Mouse (Mus musculus): ENCODE data around the gene Man1c1.

Gene Man1c1

DNA sequence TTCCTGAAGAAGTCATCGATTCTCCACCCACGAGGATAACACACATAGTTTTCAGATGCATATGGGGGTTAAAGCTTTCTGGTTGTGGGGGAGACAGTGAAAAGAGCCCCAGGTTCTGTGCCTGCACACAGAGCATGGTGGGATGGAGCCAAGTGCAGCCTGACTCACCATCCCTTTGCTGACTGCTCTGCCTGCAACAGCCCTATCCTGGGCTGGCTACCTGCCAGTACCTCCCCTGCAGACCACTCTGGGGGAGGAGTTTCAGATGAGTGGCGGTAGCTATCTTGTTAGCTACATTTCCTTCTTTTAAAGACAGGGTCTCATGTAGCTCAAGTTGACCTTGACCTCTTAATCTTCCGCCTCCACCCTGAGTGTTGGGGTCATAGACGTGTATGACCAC, 125.7 kb downstream of the Man1c1 start:
- DNase-seq (ENCODE audit: low spot score): no peak

DNA sequence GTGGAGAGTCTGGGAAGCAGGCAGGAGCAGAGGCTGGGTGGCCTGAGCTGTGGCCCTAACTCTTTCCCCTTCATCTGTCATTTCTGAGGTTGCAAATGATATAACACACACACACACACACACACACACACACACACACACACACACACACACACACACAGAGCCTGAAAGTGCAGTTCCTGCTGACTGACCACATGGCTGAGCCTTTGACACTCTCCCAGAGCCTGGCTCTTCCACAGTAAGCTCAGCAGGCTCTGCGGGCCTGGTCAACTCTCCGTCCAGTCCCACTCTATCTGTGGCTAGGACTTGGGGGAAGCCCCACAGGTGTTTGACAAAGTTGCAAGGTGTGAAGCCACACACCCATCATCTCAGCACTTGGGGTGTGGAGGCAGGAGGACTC, 126.8 kb downstream of the Man1c1 start:
- DNase-seq (ENCODE audit: low spot score): no peak

DNA sequence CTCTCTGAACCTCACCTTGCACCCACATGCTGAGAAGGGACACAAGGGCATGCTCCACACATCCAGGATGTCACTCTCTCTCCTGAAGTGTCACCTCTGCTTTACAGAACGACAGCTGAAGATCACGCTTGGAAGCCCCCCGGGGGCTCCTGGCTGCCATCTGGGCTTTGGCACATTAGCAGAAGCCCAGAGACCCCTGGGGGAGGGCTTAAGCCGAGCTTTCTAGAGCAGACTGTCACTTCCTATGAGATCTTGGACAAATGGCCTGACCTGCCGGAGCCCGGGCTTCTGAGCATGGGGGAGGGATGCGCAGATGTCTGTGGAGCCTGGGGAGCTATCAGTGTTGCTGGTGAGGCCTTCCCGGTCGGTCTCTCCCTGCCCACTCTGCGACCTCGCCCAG, 128.6 kb downstream of the Man1c1 start:
- DNase-seq (ENCODE audit: low spot score): no peak

DNA sequence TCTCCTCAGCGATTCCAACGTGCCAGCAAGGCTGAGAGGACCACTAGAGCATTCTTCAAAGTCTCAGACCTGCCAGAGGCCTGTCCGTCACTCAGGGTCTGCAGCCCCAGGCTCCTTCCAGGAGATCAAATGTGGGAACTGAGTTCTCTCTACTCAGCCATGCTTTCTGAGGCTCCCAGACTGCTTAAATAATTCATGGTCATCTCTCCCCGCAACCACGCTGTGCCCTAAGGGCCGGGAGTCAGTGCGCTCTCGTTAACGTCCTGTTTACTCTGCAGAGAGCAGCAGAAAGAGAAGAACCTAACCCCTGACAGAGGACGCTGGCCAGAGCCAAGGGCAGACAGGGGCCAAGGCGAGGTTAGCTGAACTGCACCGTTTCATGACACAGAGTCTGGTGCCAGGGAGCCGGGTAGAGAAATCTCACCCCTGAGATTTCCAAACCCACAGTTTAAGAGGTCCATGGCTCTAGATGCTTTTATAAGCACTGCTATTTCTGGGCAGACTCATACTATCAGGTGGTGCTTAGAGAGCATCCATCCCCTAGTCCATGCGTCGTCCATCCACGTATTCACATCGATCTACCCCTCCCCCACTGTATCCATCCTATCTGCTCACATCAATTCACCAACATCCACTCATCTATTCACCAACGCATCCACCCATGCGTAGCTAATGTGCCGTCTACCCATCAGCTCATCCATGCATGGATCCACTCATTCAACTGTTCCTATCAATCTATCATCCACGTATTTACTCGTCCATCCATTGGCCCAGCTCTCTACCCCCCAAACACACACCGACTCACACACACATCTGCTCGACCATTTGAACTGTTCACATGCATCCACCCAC, 131.4 kb downstream of the Man1c1 start:
- DNase-seq (ENCODE audit: low spot score): no peak

DNA sequence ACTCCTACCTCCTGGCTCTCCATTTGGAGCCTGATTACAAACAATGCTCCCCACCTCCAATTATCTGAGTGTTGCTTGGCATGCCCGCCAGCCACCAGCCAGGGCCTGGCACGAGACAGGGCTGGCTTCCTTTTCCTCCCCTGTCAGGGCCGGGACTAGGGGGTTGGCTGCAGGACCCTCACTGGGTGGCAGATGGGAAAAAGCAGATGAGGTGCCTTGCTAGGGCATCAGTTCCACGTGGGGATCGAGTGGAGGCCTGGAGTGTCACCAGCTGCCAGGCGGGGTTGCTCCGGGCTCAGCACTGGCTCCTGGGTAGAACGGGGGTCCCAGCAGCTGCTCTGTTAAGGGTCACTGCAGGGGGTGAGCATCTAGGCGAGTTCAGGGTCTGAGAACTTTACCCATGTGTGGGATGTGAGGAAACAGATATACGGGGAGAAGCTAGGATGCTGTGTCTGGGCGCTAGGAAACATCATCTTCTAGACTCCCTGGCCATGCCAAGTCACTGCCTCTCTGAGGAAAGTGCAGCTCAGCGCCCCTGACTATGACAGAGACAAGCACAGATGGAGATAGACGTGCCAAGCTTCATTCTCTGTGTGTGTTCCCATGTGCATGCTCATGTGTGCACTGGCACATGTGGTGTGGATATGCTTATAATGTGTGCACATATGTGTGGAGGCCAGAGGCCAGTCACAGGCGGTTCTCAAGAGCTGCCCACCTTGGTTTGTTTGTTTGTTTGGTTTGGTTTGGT, 133.2 kb downstream of the Man1c1 start:
- no peak for DNase-seq (ENCODE audit: low spot score)

DNA sequence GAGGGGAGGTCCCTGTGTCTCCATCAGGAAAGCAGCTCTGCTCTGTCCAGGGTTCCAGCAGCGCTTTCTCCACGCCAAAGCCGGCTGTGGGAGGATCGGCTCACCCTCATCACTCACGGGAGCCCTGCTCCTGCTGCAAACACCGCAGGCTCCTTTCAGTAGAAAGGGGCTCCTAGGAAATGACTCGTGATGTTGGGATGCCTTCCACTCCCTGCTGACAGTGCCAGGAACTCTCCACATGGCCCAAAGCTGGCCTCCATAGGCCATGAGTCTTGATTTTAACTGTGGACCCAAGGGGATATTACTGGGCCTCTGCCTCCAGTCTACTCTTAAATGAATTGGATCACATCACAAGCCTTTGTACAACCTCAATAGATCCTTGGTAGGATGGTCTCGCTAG, 134.3 kb downstream of the Man1c1 start:
- no peak for DNase-seq (ENCODE audit: low spot score)

DNA sequence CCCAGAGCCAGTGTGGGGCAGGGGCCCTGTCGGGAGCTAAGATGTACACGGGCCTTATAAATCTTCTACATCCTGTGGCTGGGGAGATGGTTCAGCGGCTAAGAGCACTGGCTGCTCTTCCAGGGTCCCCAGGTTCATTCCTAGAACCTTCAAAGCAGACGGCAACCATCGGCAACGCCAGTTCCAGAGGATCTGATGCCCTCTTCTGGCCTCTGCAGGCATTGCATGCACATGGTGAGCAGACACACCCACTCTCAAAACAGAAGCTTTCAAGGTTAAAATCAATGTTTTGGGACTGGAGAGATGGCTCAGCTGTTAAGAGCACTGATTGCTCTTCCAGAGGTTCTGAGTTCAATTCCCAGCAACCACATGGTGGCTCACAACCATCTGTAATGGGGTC, 134.9 kb downstream of the Man1c1 start:
- DNase-seq (ENCODE audit: low spot score): no peak

DNA sequence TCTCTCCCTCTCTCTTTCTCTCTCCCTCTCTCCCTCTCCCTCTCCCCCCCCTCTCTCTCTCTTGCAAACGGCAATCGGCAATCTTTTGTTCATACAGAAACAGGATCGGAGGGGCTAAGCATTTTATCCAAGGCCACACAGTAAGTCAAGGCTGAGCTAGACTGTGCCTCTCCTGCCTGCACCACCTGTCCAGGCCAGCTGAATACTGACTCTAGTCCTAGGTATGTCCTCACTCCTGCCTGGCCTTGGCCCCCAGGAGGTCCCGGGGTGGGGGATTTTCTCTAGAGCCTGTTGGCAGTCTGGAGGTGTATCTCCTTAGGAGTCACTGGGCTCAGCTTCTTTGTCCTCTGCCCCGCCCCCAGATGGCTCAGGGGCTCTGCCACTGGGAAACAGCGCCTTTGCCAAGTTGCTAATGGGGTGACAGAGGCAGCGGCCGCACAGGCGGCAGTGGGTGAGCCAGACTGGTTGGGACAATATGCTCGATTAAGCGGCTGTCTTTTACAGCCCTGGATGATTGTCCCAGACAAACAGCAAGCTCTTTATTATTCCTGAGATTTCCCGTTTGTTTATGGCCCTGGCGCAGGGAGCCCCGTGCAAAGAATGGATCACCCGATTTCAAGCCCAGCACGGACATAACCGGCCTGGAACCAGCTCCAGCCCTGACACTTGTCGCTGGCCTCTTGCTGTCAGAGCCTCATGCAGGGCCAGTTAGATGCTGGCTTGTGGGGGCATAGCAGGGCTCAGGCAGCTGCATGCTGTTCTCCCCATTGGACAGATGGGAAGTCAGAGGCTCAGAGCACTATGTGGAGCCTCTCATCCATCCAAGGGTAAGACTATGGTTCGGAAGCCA, 136.5 kb downstream of the Man1c1 start:
- DNase-seq (ENCODE audit: low spot score): no peak

DNA sequence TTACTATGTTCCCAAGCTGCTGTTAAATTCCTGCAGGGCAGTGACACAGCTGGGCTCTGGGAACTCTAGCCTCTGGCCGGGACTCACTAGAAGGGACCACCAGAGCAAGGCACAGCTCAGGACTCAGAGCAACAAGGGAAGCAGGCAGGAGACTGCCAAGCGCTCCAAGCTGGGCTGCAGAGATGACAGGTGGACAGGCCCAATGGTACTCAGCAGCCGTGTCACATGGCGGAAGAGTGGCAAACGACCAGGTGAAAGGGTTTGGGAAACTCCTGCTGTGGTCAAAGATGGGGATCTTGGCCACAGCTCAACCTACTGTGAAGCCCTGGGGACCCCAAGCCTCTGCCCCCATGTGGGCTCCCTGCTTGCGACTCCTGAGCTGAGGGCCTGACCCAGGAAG, 140.0 kb downstream of the Man1c1 start:
- no peak for DNase-seq (ENCODE audit: low spot score)

DNA sequence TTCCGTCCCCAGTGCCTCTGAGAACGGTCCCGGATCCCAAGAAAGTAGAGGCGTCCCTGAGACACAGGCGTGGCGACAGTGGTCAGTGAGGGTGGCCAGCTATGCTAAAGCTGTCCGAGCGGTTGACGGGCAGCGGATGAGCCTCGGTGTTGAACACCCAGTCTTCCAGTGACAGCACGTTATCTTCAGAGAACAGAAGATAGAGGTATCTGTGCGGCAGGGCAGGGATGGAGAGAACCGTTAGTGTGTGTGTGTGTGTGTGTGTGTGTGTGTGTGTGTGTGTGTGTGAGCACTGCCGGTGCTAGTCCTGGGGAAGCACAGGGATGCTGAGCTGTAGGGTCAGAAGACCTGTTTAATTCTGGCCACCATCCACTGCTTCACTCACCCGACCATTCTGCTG, 140.5 kb downstream of the Man1c1 start:
- DNase-seq (ENCODE audit: low spot score): no peak

DNA sequence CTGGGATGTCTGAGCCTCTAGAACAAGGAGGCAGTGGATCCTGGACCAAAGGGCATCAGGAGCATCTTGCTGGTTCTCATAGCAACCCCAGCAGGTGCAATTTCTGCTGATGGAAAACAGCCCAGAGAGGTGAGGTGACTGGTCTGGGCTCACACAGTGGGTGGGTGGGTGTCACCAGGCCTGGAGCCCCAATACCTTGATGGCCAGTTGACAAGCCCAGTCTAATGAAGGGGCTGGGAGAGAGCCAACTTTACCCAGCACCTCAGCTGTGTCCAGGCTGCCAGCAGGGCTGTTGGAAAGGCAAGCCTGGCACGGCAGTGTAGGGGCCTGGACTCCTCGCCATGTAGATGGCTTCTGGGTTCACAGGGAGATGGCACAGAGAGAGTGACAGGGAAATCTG, 142.1 kb downstream of the Man1c1 start:
- no peak for DNase-seq (ENCODE audit: low spot score)

DNA sequence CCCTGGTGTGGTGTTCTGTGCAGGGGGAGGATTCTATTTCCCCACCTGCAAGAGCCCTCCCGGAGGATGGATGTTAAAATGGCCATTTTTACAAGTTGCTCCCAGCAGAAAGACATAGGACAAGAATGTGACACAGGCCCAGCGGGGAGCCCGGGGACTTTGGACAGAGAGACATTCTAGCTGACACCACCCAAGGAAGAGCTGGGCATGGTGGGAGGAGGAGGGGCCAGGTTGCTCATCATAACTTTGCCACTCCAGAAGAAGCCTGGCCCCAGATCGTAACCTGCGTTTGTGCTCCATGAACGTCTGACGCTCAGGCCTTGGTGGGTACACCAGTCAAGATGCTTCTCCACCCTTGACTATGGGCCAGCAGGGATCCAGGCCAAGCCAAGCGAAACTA, 143.4 kb downstream of the Man1c1 start:
- no peak for DNase-seq (ENCODE audit: low spot score)

DNA sequence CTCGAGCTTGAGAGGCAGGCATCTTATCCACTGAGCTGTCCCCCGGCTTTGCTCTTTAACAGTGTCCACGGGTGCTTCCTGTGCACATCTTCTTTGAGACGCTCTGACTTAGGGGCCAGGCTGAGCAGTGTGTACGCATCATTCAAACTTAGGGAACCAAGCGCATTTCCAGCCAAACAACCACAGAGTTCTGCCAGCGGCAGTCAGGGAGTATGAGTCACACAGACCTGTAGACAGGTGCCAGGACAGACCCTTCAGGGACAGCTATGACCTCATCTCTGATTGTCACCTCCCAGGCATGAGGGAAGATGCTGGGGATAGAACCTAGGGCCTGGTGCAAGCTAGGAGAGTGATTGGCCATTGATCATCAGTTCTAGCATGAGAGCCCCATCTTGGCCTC, 144.9 kb downstream of the Man1c1 start:
- DNase-seq (ENCODE audit: low spot score): no peak

DNA sequence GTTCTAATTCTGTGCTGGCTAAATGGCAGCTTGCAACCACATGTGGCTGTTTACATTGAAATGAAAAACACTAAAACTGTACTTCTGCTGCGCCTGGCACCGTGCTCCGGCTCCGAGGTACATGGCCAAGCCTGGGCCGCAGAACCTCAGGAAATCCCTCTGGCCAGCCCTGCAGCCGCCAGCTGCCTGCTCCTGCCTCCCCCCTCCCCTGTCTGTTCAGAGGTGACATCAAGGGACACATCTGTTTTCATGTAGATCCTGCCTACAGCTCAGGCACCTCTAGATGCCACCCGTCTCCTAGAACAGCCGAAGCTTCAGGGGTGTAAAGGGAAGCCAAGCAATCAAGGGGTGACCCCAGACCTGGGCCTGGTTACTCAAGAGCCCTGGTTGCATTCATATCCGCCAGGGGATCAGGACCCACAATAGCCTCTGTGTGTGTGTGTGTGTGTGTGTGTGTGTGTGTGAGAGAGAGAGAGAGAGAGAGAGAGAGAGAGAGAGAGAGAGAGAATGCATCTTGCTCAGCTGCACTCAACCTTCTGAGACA, 145.4 kb downstream of the Man1c1 start:
- no peak for DNase-seq (ENCODE audit: low spot score)

DNA sequence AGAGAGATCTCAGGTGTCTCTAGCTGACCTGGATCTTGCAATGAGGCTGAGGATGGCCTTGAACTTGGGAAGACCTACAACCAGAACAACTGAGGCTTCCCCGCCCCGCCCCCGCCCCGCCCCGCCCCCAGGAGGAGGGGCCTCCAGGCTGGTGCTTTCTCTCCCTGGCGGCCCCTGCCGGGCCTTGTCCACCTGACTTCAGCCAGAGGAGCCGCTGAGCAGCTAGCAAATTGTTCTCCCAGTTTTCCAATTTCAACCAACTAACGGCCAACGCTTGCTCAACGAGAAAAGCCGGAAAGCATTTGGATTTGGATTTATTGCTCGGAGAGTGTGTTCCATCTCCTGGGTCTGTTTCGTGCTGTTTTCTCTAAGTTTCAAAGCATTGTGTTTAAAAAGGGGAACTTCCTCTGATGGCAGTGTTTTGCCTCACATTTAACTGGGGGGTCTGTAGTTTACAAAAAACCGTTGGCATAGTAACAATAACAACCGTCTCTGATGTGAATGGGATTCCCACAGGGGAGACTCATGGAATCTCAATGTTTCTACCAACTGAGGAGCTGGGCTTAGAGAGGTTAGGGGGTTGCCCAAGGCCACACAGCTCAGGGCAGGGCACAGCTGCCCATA, 146.4 kb downstream of the Man1c1 start:
- no peak for DNase-seq (ENCODE audit: low spot score)

DNA sequence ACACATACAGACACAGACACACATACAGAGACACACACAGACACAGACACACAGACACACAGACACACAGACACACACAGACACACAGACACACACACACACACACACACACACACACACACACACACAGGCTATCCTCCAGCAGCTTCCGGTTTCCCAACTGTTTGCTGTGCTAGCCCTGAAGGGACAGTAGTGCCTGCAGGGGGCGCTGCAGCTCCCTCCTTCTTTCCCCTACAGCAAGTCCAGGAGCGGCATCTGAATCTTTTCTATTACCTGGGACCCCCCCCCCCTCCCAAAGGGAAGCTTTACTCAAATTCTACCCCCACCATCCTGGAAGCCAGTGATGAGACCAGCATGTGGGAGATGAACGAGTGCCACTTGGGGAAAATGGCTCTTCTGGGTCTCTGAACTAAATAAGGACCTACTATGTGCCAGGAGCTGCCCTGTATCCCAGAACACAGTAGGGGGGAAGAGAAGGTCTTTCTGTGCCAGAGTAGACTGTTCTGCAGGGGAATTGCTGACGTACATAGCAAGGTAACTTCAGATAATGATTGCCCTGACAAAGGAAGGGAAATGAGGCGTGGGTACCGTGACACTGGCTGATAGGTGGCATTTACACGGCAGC, 148.0 kb downstream of the Man1c1 start:
- no peak for DNase-seq (ENCODE audit: low spot score)

DNA sequence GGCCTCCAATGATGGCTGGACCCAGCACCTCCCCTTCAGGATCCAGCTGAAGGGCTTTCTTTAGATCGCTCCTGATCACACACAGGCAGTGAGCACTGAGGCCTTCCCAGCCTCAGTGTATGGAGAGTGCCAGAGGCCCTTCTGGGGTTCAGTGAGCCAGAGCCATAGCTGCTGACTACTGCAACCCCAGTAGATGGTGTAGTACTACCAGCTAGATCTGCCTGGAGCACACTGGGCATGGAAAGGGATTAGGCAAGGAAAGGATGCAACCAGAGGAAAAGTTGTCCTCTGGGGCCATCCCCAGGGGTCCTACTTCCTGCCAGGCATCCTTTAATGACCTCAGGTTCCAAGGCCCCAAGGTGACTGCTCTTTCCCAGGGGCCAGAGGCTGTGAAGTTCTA, 150.5 kb downstream of the Man1c1 start:
- DNase-seq (ENCODE audit: low spot score): no peak

DNA sequence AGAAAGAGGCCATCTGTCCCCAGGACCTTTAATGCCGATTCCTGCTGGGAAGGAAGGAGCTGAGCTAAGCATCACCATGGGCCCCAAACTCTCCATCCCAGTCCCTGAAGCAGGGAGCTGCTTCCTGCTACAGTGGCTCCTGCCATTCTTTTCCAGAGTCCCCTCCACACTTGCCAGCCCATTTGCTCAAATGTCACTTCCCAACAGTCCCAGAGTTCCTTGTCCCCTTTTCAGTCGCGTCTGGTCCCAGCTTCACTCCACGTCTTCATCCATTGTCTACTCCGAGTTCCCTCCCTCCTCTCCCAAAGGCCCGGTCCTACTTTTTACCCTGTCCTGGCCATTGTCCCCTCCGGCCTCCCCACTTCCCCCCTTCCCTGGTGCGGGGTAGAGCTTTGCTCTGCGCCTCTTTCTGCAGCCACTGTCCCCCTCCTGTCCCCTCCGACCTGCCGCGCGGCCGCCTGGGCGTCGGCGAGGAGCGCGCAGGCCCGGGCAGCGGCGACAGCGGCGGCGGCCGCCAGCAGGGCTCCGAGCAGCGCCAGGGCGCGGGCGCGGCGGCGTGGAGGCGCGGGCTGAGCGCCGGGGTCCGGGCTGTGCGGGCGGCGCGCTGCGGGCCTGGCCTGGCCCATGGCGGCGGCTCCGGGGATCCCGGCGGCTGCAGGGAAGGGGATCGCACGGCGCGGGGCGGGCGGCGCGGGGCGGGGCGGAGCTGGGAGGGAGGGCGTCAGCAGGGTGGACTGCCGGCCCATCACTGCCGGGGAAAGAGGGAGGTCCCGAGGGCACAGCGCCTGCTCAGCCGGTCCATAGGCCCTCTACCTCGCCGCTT, 152.4 kb downstream of the Man1c1 start, which contains the start of gene Selenon:
TSS of gene Selenon (minus strand) at position 673 of the 823 bp plus-strand sequence.
- no peak for DNase-seq (ENCODE audit: low spot score)

DNA sequence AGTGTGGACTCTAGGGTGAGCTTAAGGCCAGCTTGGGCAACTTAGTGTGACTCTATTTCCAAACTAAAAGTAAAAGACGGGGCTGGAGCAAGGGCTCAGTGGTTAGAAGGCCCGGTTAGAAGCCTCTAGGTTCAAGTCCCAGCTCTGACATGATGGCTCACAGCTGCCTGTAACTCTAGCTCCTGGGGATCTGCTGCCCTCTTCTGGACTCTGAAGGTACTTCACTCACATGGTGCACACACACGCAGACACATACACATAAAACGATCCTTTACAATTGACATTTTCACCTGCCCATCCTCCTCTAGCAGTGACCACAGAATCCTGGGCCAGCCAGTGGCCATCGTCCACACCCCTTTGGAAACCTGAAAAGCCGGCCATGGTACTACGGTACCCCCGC, 154.2 kb downstream of the Man1c1 start:
- no peak for DNase-seq (ENCODE audit: low spot score)

DNA sequence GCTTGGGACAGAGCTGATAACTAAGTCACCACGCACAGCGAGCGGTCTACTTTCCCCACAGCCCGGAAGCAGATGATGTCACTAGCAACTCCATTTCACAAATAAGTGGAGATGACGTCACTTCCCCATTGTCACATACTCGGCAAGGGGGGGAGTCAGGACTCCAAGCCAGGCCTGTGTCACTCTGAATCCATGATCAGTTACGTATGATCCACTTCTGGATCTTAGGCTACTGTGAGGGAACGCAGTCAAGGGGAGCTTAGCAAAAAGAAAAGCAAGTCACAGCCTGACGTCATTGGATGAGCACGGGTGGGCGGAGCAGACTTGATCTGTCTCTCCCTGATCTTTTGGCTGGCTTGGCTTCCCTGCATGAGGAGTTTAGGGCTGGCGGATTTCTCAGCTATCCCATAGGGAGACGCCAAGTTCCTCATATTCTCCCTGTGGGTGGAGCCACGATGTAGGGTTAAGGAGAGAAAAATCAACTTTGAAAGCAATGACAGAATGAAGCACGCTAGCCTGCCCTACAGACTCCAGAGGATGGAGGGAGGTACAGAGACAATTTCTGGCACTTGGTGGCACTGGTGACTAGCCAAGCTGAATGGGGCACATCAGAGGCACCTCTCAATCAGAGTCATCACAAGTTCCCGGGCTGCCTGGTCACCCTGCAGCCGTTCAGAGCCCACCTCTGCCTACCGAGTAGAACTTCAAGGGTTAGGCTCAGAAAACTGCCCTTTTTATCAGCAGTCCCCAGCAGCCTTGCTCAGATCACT, 155.7 kb downstream of the Man1c1 start:
- no peak for DNase-seq (ENCODE audit: low spot score)
